Mouse (Mus musculus): ENCODE data around the gene Rbbp7. TPM values are rescaled to one million over a fixed set of nuclear protein-coding genes. Genes with fewer than 3 reads are reported as not detected.
A peak's percentile ranks its signal among the peaks of the same experiment; 100 is the strongest.

Rbbp7 gene
- polyA plus RNA-seq, 1 experiment, result 220 TPM

DNA sequence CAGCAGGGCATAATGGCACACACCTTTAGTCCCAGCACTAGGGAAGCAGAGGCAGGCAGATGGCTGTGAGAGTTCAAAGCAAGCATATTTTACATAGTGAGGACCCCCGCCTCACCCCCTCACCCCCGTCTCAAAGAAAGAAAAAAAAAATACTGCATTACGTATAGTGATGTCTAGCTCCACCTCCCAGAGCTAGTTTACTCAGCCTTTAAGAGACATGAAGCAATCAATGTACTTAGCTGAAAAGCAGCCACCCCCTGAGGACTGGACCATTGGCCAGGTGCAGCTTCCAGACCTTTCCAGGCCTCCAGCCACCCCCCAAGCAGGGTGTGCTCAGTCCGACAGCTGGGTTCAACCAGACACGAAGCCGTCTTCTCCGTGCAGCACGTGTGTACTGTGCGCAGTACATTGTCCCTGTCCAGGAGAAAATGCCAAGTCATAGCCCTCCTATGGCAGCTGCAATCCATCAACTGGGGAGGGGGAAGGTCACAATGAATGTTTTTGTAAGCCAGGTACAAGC lies 24.0 kb upstream of the Rbbp7 start:
- no peaks in the 10 kb centered on the region for H3K4me1 ChIP-seq (ENCODE audit: control insufficient read depth, insufficient read depth, low read length)
- H3K4me3 ChIP-seq (ENCODE audit: insufficient read depth, low read depth, low read length), result peak overlapping the region; percentile 20; the same call in 1 of the 2 replicates
- H3K27ac ChIP-seq (ENCODE audit: insufficient read depth, low read depth, low read length), result peak overlapping the region; percentile 93
- TF ChIP-seq POLR2A (IDR thresholded peaks at IDR 0.05; ENCODE audit: insufficient read depth, low read depth, low read length) (no peak), CTCF (IDR thresholded peaks at IDR 0.05; ENCODE audit: insufficient read depth, low read depth, low read length) (no peak)
- 27% methylated on average over 9 of the region's 9 CpGs for WGBS

- Histone ChIP-seq H3K4me1 (ENCODE audit: control insufficient read depth, insufficient read depth, low read length) (no peaks in the 10 kb centered on the region), H3K27ac (ENCODE audit: insufficient read depth, low read depth, low read length) (no peak overlapping the region), H3K4me3 (ENCODE audit: insufficient read depth, low read depth, low read length) (no peak overlapping the region)
- TF ChIP-seq POLR2A (IDR thresholded peaks at IDR 0.05; ENCODE audit: insufficient read depth, low read depth, low read length) (no peak), CTCF (IDR thresholded peaks at IDR 0.05; ENCODE audit: insufficient read depth, low read depth, low read length) (no peak)
- WGBS, result 78% methylated on average over 9 of the region's 9 CpGs
Observed at GRCm38 (mm10) chrX:162748696-162749420, 11.3 kb upstream of the Rbbp7 start.

DNA sequence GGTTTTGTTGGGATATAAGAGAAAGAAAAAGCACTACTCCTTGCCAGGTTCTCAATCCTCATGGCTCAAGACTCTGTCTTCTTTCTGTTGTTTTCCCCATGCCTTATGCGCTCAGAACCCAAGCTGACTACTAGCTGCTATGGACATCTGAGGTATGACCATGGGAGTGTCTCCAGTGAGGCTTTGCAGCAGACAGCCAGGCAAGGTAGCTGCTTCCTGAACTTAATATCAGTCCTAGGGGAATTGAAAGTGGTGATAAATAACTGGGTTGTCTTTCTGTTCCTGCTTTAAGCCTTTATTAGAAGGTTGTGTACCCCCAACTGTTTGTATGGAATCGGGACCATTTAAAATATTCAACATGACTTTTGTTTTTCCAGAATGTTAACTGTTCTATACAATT lies 7.8 kb upstream of the Rbbp7 start:
- no peak for TF ChIP-seq CTCF (IDR thresholded peaks at IDR 0.05; ENCODE audit: insufficient read depth, low read depth, low read length)
- no peak for TF ChIP-seq POLR2A (IDR thresholded peaks at IDR 0.05; ENCODE audit: insufficient read depth, low read depth, low read length)
- Histone ChIP-seq H3K4me3 (ENCODE audit: insufficient read depth, low read depth, low read length) (no peak overlapping the region), H3K4me1 (ENCODE audit: control insufficient read depth, insufficient read depth, low read length) (no peaks in the 10 kb centered on the region), H3K27ac (ENCODE audit: insufficient read depth, low read depth, low read length) (no peak overlapping the region)
- 86% methylated on average over 2 of the region's 2 CpGs for whole genome bisulfite sequencing

- no peak overlapping the region for H3K27ac ChIP-seq (ENCODE audit: insufficient read depth, low read depth, low read length)
- no peak overlapping the region for H3K4me3 ChIP-seq (ENCODE audit: insufficient read depth, low read depth, low read length)
- peaks cover 2% of the 10 kb centered on the region for H3K4me1 ChIP-seq (ENCODE audit: control insufficient read depth, insufficient read depth, low read length)
- 91% methylated on average over 4 of the region's 4 CpGs for WGBS
- TF ChIP-seq POLR2A (IDR thresholded peaks at IDR 0.05; ENCODE audit: insufficient read depth, low read depth, low read length) (no peak), CTCF (IDR thresholded peaks at IDR 0.05; ENCODE audit: insufficient read depth, low read depth, low read length) (no peak)
Observed at GRCm38 (mm10) chrX:162754314-162754713, 5.9 kb upstream of the Rbbp7 start.

DNA sequence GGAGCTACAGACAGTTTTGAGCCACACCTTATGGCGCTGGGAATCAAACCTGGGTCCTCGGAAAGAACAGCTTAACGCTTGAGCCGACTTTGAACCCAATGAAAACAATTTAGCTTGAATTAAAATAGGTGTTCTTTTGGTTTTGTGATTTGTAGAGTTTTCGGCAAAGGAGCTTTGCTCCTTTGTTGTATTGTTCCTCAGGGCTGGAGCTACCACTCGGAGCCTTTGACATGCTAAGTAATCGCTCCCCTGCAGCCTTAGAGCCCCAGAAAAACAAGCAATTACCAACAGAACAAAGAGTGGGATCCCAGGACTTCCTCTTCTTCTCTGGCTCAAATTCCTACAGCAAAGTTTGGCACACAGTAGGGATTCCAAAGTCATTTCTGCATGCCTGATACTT lies 4.1 kb upstream of the Rbbp7 start:
- Histone ChIP-seq H3K27ac (ENCODE audit: insufficient read depth, low read depth, low read length) (no peak overlapping the region), H3K4me1 (ENCODE audit: control insufficient read depth, insufficient read depth, low read length) (peaks cover 5% of the 10 kb centered on the region), H3K4me3 (ENCODE audit: insufficient read depth, low read depth, low read length) (no peak overlapping the region)
- WGBS, result 53% methylated on average over 7 of the region's 7 CpGs
- no peak for TF ChIP-seq CTCF (IDR thresholded peaks at IDR 0.05; ENCODE audit: insufficient read depth, low read depth, low read length)
- TF ChIP-seq POLR2A (IDR thresholded peaks at IDR 0.05; ENCODE audit: insufficient read depth, low read depth, low read length), result no peak

- peak overlapping the region; percentile 84 for H3K27ac ChIP-seq (ENCODE audit: insufficient read depth, low read depth, low read length)
- peak overlapping the region; percentile 45 for H3K4me3 ChIP-seq (ENCODE audit: insufficient read depth, low read depth, low read length)
- 21% methylated on average over 32 of the region's 32 CpGs for WGBS
- no peak for TF ChIP-seq CTCF (IDR thresholded peaks at IDR 0.05; ENCODE audit: insufficient read depth, low read depth, low read length)
- TF ChIP-seq POLR2A (IDR thresholded peaks at IDR 0.05; ENCODE audit: insufficient read depth, low read depth, low read length), result no peak
- H3K4me1 ChIP-seq (ENCODE audit: control insufficient read depth, insufficient read depth, low read length), result peaks cover 5% of the 10 kb centered on the region
Observed at GRCm38 (mm10) chrX:162759251-162760114, 719 bp upstream of the Rbbp7 start.

- H3K4me3 ChIP-seq (ENCODE audit: insufficient read depth, low read depth, low read length), result peak overlapping the region; percentile 76
- no peak overlapping the region for H3K27ac ChIP-seq (ENCODE audit: insufficient read depth, low read depth, low read length)
- WGBS, result 23% methylated on average over 42 of the region's 50 CpGs
- TF ChIP-seq CTCF (IDR thresholded peaks at IDR 0.05; ENCODE audit: insufficient read depth, low read depth, low read length) (no peak), POLR2A (IDR thresholded peaks at IDR 0.05; ENCODE audit: insufficient read depth, low read depth, low read length) (no peak)
- H3K4me1 ChIP-seq (ENCODE audit: control insufficient read depth, insufficient read depth, low read length), result peaks cover 5% of the 10 kb centered on the region
Observed at GRCm38 (mm10) chrX:162760958-162761515, 835 bp downstream of the Rbbp7 start.

DNA sequence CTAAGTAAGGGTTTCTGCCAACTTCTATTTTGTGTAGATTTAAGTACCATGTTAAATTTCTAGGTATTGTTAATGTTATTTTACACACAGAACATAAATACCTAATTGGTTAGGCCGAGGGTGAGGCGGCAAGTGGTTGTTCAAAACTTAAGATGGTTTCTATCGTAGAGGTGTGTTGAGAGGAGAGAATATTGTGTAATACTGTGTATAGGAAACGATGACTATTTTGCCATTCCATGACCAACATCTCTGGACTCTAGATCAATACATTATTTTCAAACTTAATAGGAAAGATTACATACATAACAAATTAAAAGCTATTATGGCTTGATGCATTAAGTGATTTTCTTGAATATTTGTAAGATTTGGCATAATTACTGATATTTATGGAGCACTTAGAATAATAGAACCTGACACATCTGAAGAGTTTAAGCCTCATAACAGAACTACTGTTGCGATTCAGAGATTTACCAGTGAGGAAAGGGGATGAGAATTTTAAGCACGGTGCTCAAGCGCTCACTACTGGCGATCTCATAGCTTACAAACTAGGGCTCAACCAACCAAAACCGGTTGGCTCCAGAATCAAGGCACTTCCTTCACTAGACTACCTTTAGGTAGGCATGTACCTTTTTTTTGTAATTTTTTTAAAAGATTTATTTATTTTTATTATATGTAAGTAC lies 1.7 kb downstream of the Rbbp7 start:
- no peak overlapping the region for H3K4me3 ChIP-seq (ENCODE audit: insufficient read depth, low read depth, low read length)
- TF ChIP-seq CTCF (IDR thresholded peaks at IDR 0.05; ENCODE audit: insufficient read depth, low read depth, low read length), result no peak
- TF ChIP-seq POLR2A (IDR thresholded peaks at IDR 0.05; ENCODE audit: insufficient read depth, low read depth, low read length), result no peak
- no peak overlapping the region for H3K27ac ChIP-seq (ENCODE audit: insufficient read depth, low read depth, low read length)
- H3K4me1 ChIP-seq (ENCODE audit: control insufficient read depth, insufficient read depth, low read length), result peaks cover 5% of the 10 kb centered on the region
- 28% methylated on average over 9 of the region's 9 CpGs for WGBS

All from olfactory bulb, adult 2 months (tissue).